Mouse (Mus musculus) limb, embryonic 12.5 days (tissue): ENCODE measurements around the gene Fbxo33. TPM values are rescaled to one million over a fixed set of nuclear protein-coding genes. Genes with fewer than 3 reads are reported as not detected.

Experiments used
- ATAC-seq: fragments of 200-750 bp; cut with Nextera tagmentation; 2 replicates; pipeline ENCODE4 v1.8.0; 2017; ENCODE audit warnings: low read depth, moderate TSS enrichment; ENCODE audit not compliant: insufficient number of reproducible peaks, insufficient read depth, low FRiP score, low TSS enrichment
- H3K27ac ChIP-seq: fragments of 300-500 bp; sonication (generic); 2 replicates; pipeline ENCODE4 v1.5.1; 2016; ENCODE audit warnings: mild to moderate bottlenecking, moderate library complexity
- H3K27me3 ChIP-seq: fragments of 300-500 bp; sonication (generic); 2 replicates; pipeline ENCODE4 v1.6.1; 2016; ENCODE audit warnings: mild to moderate bottlenecking, moderate library complexity
- H3K36me3 ChIP-seq: fragments of 300-500 bp; sonication (generic); 2 replicates; pipeline ENCODE4 v1.6.1; 2016; ENCODE audit warnings: mild to moderate bottlenecking, moderate library complexity
- H3K4me1 ChIP-seq: fragments of 300-500 bp; sonication (generic); replicated peaks from 2 replicates; pipeline ENCODE4 v1.6.1; 2016
- H3K4me2 ChIP-seq: fragments of 300-500 bp; sonication (generic); 2 replicates; pipeline ENCODE4 v1.6.1; 2016; ENCODE audit warnings: mild to moderate bottlenecking, moderate library complexity
- H3K4me3 ChIP-seq: fragments of 300-500 bp; sonication (generic); replicated peaks from 2 replicates; pipeline ENCODE4 v1.5.1; 2016; ENCODE audit warnings: mild to moderate bottlenecking
- H3K9ac ChIP-seq: fragments of 300-500 bp; sonication (generic); replicated peaks from 2 replicates; pipeline ENCODE4 v1.6.1; 2016; ENCODE audit warnings: mild to moderate bottlenecking, moderate library complexity
- H3K9me3 ChIP-seq: fragments of 300-500 bp; sonication (generic); 2 replicates; pipeline ENCODE4 v1.6.1; 2016; ENCODE audit warnings: mild to moderate bottlenecking, moderate library complexity
- WGBS: fragments of 180-500 bp; shearing (Covaris S2); methylation state at CpG from one replicate; pipeline ENCODE4 v1.1.7; 2016; 5-methylcytosine and 5-hydroxymethylcytosine counted together
- polyA plus RNA-seq: library from polyadenylated mRNA; unstranded; fragments of >200 nt; fragmentation: Nextera tagmentation; extraction: Ambion mirVana; gene quantifications from 2 replicates; pipeline ENCODE4 v1.2.1, GENCODE M21; 2016

Gene Fbxo33
- polyA plus RNA-seq, 1 experiment from 2014 or later = 11.2 TPM

GRCm38 (mm10) chr12:59228401-59228800 is 8.9 kb upstream of the Fbxo33 start:
- ATAC-seq = no peak
- Histone ChIP-seq H3K9ac (no peak overlapping the region), H3K36me3 (no peaks in the 10 kb centered on the region), H3K4me2 (no peak overlapping the region), H3K27ac (no peak overlapping the region), H3K27me3 (no peaks in the 10 kb centered on the region), H3K4me3 (no peak overlapping the region), H3K9me3 (no peaks in the 10 kb centered on the region), H3K4me1 (no peaks in the 10 kb centered on the region)
- WGBS = 88% methylated on average over 5 of the region's 5 CpGs

DNA sequence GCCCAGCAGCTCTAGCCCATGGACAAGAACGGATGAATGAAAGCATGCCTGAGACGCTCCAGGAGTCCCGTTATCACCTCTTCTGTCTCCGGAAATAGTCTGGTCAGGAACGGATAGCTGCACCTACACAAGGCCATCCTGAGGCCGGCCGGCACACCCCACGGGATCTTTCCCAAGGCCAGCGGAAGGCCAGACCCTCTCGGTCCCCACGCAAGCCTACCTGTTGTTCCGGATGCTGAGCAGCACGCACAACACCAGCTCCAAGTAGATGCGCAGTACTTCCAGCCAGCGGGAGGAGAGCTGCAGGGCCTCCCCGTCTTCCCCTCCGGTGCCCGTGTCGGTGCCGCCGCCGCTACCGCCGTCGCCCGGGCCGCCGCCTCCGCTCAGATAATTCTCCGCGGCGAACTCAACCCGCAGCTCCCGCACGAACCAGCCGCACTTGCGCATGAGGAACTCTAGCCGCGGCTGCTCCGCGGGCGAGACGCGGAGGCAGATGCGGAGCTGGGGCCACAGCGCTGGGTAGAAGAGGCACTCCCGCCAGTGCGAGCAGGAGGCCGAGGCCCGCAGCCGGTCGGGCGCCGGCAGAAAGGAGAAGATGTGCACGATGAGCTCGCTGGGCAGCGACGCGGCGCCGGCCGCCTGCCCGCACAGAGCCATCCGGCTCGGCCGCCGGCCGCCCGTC is 744 bp downstream of the Fbxo33 start:
- Histone ChIP-seq H3K9ac (peak overlapping the region; percentile 83), H3K9me3 (no peaks in the 10 kb centered on the region), H3K4me3 (peak overlapping the region; percentile 92), H3K4me2 (peak overlapping the region; percentile 92), H3K27me3 (no peaks in the 10 kb centered on the region), H3K27ac (peak overlapping the region; percentile 96), H3K36me3 (no peaks in the 10 kb centered on the region), H3K4me1 (peaks cover 13% of the 10 kb centered on the region)
- under 1% methylated on average over 59 of the region's 69 CpGs for WGBS
- ATAC-seq = no peak

- ATAC-seq = no peak
- H3K9me3 ChIP-seq = no peaks in the 10 kb centered on the region
- peak overlapping the region; percentile 92; the same call in 1 of the 2 replicates for H3K4me2 ChIP-seq
- H3K36me3 ChIP-seq = peaks cover under 1% of the 10 kb centered on the region; the same call in 1 of the 2 replicates
- H3K27me3 ChIP-seq = no peaks in the 10 kb centered on the region
- H3K27ac ChIP-seq = no peak overlapping the region
- WGBS = 88% methylated on average over 3 of the region's 3 CpGs
- H3K4me3 ChIP-seq = no peak overlapping the region
- H3K4me1 ChIP-seq = peaks cover 13% of the 10 kb centered on the region
- no peak overlapping the region for H3K9ac ChIP-seq
Measured at GRCm38 (mm10) chr12:59217331-59217730, 2.2 kb downstream of the Fbxo33 start.

GRCm38 (mm10) chr12:59216676-59217266 is 2.8 kb downstream of the Fbxo33 start:
- H3K36me3 ChIP-seq = peaks cover 6% of the 10 kb centered on the region; the same call in 1 of the 2 replicates
- H3K4me2 ChIP-seq = no peak overlapping the region
- no peak overlapping the region for H3K4me3 ChIP-seq
- WGBS = 84% methylated on average over 6 of the region's 6 CpGs
- peaks cover 13% of the 10 kb centered on the region for H3K4me1 ChIP-seq
- no peak overlapping the region for H3K27ac ChIP-seq
- H3K9ac ChIP-seq = no peak overlapping the region
- H3K27me3 ChIP-seq = no peaks in the 10 kb centered on the region
- H3K9me3 ChIP-seq = no peaks in the 10 kb centered on the region
- ATAC-seq = no peak

GRCm38 (mm10) chr12:59216176-59216575 is 3.3 kb downstream of the Fbxo33 start:
- Histone ChIP-seq H3K4me2 (no peak overlapping the region), H3K4me3 (no peak overlapping the region), H3K9ac (no peak overlapping the region), H3K27ac (no peak overlapping the region), H3K4me1 (peaks cover 13% of the 10 kb centered on the region), H3K27me3 (no peaks in the 10 kb centered on the region), H3K9me3 (no peaks in the 10 kb centered on the region; the same call in 1 of the 2 replicates), H3K36me3 (peaks cover 12% of the 10 kb centered on the region; the same call in 1 of the 2 replicates)
- no peak for ATAC-seq
- 94% methylated on average over 4 of the region's 4 CpGs for WGBS

- H3K27me3 ChIP-seq = no peaks in the 10 kb centered on the region
- H3K9ac ChIP-seq = no peak overlapping the region
- ATAC-seq = no peak
- peaks cover 38% of the 10 kb centered on the region for H3K36me3 ChIP-seq
- no peaks in the 10 kb centered on the region; the same call in 1 of the 2 replicates for H3K9me3 ChIP-seq
- H3K4me3 ChIP-seq = no peak overlapping the region
- no peaks in the 10 kb centered on the region for H3K4me1 ChIP-seq
- WGBS = 90% methylated on average over 1 of the region's 1 CpGs
- H3K4me2 ChIP-seq = no peak overlapping the region
- no peak overlapping the region for H3K27ac ChIP-seq
Measured at GRCm38 (mm10) chr12:59207814-59208213, 11.7 kb downstream of the Fbxo33 start.

DNA sequence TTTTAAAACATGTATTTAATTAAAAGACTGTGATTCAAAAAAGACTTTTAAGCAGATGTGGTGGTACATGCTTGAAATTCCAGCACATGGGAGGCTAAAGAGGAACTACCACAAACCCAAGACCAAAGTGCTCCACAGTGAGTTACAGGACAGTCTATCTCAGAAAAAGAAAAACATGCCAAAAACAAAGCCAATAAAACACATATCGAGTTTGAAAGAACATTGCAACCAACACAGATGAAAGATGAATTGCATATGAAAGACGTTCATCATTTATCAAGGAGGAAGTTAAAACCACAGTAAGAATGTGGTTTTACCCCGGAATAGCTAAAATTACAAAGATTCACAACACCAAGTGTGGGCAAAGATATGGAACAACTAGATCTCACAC is 12.5 kb downstream of the Fbxo33 start:
- Histone ChIP-seq H3K36me3 (peaks cover 39% of the 10 kb centered on the region), H3K4me3 (no peak overlapping the region), H3K27me3 (no peaks in the 10 kb centered on the region), H3K4me1 (no peaks in the 10 kb centered on the region), H3K9ac (no peak overlapping the region), H3K9me3 (no peaks in the 10 kb centered on the region; the same call in 1 of the 2 replicates), H3K27ac (no peak overlapping the region), H3K4me2 (no peak overlapping the region)
- no peak for ATAC-seq
- WGBS = 89% methylated on average over 3 of the region's 3 CpGs

DNA sequence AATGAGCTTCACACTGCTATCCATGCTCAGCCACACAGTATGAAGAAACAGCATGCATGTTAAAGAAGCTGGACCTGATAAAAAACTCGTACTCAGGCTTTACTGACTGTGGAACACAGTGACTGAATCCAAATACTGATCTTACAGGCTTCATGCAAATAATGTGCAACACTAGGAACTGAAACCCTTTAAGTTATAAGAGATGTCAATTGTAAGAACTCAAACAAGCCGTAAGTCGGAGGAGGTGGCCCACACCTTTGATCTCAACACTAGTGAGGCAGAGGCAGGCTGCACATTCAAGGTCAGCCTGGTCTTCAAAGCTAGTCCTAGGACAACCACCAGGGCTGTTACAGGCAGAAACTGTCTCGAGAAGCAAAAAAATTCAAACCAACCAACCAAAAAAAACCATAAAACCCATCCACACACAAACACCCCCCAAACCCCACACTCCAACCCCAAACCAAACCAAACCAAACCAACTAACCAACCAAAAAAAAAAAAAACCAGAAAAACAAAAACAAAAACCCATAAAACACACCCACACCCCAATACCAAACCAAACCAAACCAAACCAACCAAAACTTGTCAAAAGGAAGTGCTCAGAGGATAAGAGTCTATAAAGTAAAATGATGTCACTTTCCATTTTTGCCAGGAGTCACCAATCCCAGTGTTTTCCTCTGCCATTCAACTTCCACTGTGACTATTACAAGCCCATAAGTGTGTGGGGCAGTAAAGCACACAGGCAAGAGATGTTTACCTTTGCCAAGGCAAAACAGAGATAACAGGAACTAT is 13.1 kb downstream of the Fbxo33 start:
- Histone ChIP-seq H3K4me2 (no peak overlapping the region), H3K4me3 (no peak overlapping the region), H3K9me3 (no peaks in the 10 kb centered on the region; the same call in 1 of the 2 replicates), H3K27me3 (no peaks in the 10 kb centered on the region), H3K27ac (no peak overlapping the region), H3K4me1 (no peaks in the 10 kb centered on the region), H3K36me3 (peaks cover 33% of the 10 kb centered on the region), H3K9ac (no peak overlapping the region)
- ATAC-seq = no peak
- 90% methylated on average over 4 of the region's 4 CpGs for WGBS

DNA sequence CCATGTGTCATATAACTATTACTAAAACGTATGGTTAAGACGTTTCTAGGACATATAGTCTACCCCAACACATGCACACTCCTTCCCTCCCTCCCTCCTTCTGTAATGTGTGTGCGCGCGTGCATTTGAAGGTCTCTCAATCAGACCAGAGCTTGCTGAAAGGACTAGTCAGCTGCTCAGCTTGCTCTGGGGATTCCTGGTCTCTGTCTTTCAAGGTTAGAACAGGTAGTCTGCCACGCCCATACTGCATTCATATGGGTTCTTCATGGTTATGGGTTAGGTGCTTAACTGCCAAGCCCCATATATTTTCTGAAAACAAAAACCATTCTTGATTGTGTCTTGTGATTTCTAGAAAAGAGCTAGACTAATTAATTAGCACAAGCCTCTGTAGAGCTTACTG is 14.0 kb downstream of the Fbxo33 start:
- Histone ChIP-seq H3K4me3 (no peak overlapping the region), H3K4me1 (no peaks in the 10 kb centered on the region), H3K4me2 (no peak overlapping the region), H3K9me3 (no peaks in the 10 kb centered on the region), H3K36me3 (peaks cover 27% of the 10 kb centered on the region), H3K27me3 (no peaks in the 10 kb centered on the region), H3K27ac (no peak overlapping the region), H3K9ac (no peak overlapping the region)
- WGBS = 94% methylated on average over 6 of the region's 6 CpGs
- ATAC-seq = no peak

GRCm38 (mm10) chr12:59199361-59199760 is 20.2 kb downstream of the Fbxo33 start:
- H3K9me3 ChIP-seq = no peaks in the 10 kb centered on the region; the same call in 1 of the 2 replicates
- no peak for ATAC-seq
- no peak overlapping the region for H3K4me2 ChIP-seq
- H3K36me3 ChIP-seq = peaks cover 43% of the 10 kb centered on the region
- H3K9ac ChIP-seq = no peak overlapping the region
- H3K27ac ChIP-seq = no peak overlapping the region
- H3K4me1 ChIP-seq = no peaks in the 10 kb centered on the region
- H3K4me3 ChIP-seq = no peak overlapping the region
- H3K27me3 ChIP-seq = no peaks in the 10 kb centered on the region
- WGBS = 100% methylated on average over 2 of the region's 2 CpGs

DNA sequence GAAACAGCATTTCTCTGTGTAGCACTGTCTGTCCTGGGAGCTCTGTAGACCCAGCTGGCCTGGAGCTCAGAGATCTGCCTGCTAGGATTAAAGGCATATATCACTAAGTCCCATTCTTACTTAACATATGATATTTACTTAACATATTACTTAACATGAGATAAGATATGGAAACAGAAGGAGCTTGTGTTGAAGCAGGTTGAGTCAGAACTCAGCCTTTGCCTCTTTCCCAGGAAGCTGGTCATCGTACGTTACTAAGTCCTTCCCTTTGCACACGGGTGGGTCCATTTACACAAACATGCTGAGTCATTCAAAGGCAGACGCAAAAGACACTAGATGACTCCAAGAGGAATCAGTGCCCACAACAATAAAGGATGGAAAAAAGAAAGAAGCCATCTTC is 20.8 kb downstream of the Fbxo33 start:
- Histone ChIP-seq H3K4me1 (no peaks in the 10 kb centered on the region), H3K9me3 (no peaks in the 10 kb centered on the region; the same call in 1 of the 2 replicates), H3K4me3 (no peak overlapping the region), H3K27ac (no peak overlapping the region), H3K36me3 (peaks cover 38% of the 10 kb centered on the region), H3K27me3 (no peaks in the 10 kb centered on the region), H3K9ac (no peak overlapping the region), H3K4me2 (no peak overlapping the region)
- WGBS = 89% methylated on average over 4 of the region's 4 CpGs
- ATAC-seq = no peak
